Mouse (Mus musculus) forebrain, embryonic 11.5 days (tissue): ENCODE measurements around the gene Qsox1. TPM values are rescaled to one million over a fixed set of nuclear protein-coding genes. Genes with fewer than 3 reads are reported as not detected.

Source experiments
- ATAC-seq: fragments of 200-750 bp; cut with Nextera tagmentation; replicated peaks from 2 replicates; pipeline ENCODE4 v1.8.0; 2017; ENCODE audit warnings: moderate TSS enrichment; ENCODE audit not compliant: low FRiP score
- DNase-seq: peaks from one replicate; pipeline ENCODE4 v3.0.0-alpha.2; 2017; ENCODE audit warnings: low spot score
- H3K27ac ChIP-seq: fragments of 300-500 bp; sonication (generic); 2 replicates; pipeline ENCODE4 v1.5.1; 2014; ENCODE audit warnings: low read depth, low read length
- H3K27me3 ChIP-seq: fragments of 300-500 bp; sonication (generic); 2 replicates; pipeline ENCODE4 v1.6.1; 2014; ENCODE audit warnings: mild to moderate bottlenecking, low read length, mixed read lengths; ENCODE audit not compliant: control insufficient read depth, insufficient read depth
- H3K36me3 ChIP-seq: fragments of 300-500 bp; sonication (generic); 2 replicates; pipeline ENCODE4 v1.6.1; 2014; ENCODE audit warnings: mild to moderate bottlenecking, low read length, moderate library complexity, mixed read lengths; ENCODE audit not compliant: control insufficient read depth, insufficient read depth
- H3K4me1 ChIP-seq: fragments of 300-500 bp; sonication (generic); replicated peaks from 2 replicates; pipeline ENCODE4 v1.6.1; 2014; ENCODE audit warnings: low read length, mixed read lengths; ENCODE audit not compliant: control insufficient read depth, insufficient read depth
- H3K4me2 ChIP-seq: fragments of 300-500 bp; sonication (generic); 2 replicates; pipeline ENCODE4 v1.6.1; 2014; ENCODE audit warnings: low read depth, mild to moderate bottlenecking, low read length, moderate library complexity, mixed read lengths; ENCODE audit not compliant: severe bottlenecking
- H3K4me3 ChIP-seq: fragments of 300-500 bp; sonication (generic); 2 replicates; pipeline ENCODE4 v1.5.1; 2014; ENCODE audit warnings: low read depth, low read length
- H3K9ac ChIP-seq: fragments of 300-500 bp; sonication (generic); 2 replicates; pipeline ENCODE4 v1.6.1; 2014; ENCODE audit warnings: low read length
- H3K9me3 ChIP-seq: fragments of 300-500 bp; sonication (generic); 2 replicates; pipeline ENCODE4 v1.6.1; 2016; ENCODE audit warnings: low read length, mixed read lengths; ENCODE audit not compliant: control insufficient read depth
- WGBS: fragments of 180-500 bp; shearing (Covaris S2); extraction: QIAGEN DNeasy Blood & Tissue Kit; methylation state at CpG from one replicate; pipeline ENCODE4 v1.1.7; 2014; 5-methylcytosine and 5-hydroxymethylcytosine counted together
- polyA plus RNA-seq: library from polyadenylated mRNA; unstranded; fragments of >200 nt; fragmentation: Nextera tagmentation; extraction: Ambion mirVana; gene quantifications from 2 replicates; pipeline ENCODE4 v1.2.1, GENCODE M21; 2014

Gene Qsox1
- polyA plus RNA-seq, 1 experiment from 2014 or later: 8.4 TPM

GRCm38 (mm10) chr1:155742411-155743363 lies 70.0 kb downstream of the Qsox1 start:
- peak overlapping the region; percentile 96 for H3K4me2 ChIP-seq
- peaks cover 24% of the 10 kb centered on the region for H3K4me1 ChIP-seq
- 0% methylated on average over 74 of the region's 81 CpGs for WGBS
- H3K9me3 ChIP-seq: no peaks in the 10 kb centered on the region
- DNase-seq (peak; percentile 74), ATAC-seq (peak; percentile 57)
- peaks cover 88% of the 10 kb centered on the region for H3K27me3 ChIP-seq
- peak overlapping the region; percentile 39 for H3K9ac ChIP-seq
- peak overlapping the region; percentile 49 for H3K4me3 ChIP-seq
- no peak overlapping the region for H3K27ac ChIP-seq
- no peaks in the 10 kb centered on the region for H3K36me3 ChIP-seq

GRCm38 (mm10) chr1:155741988-155742387 lies 70.7 kb downstream of the Qsox1 start:
- Histone ChIP-seq H3K36me3 (no peaks in the 10 kb centered on the region), H3K27ac (no peak overlapping the region), H3K4me1 (peaks cover 24% of the 10 kb centered on the region), H3K9me3 (no peaks in the 10 kb centered on the region), H3K4me3 (peak overlapping the region; percentile 49), H3K4me2 (peak overlapping the region; percentile 96), H3K27me3 (peaks cover 88% of the 10 kb centered on the region), H3K9ac (peak overlapping the region; percentile 39)
- ATAC-seq: peak; percentile 77
- DNase-seq: peak; percentile 84
- WGBS: under 1% methylated on average over 26 of the region's 26 CpGs

DNA sequence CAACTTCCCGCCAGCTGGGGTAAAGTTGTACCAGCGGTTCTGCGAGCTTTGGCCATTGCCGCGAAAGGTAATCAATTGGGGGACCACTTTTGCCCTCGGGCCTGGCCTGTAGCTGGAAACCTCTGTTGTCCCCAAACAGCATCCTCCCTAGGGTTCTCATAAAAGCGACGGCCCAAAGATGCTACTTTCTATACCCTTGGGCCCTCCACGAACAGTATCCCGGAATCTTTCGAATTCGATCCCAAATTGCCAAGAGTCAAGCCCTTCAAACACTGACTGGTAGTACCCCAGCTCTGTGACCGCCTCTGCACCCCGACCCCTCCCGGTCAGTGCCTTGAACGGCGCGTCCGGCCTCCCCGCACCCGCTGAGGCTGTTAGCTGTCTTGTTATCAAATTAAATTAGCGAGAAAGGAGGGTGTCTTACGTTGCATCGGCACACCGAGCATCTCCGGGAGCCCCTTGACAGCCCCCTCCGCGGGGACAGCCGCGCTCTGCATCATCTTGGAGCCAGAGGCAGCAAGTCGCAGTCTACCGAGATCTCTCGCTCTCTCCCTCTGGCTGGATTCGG lies 71.2 kb downstream of the Qsox1 start:
- Histone ChIP-seq H3K36me3 (no peaks in the 10 kb centered on the region), H3K9ac (0 out of 2 replicates have a peak overlapping the region, but pooled peaks have one; percentile 6), H3K9me3 (no peaks in the 10 kb centered on the region), H3K4me3 (peak overlapping the region; percentile 49), H3K4me1 (peaks cover 24% of the 10 kb centered on the region), H3K4me2 (peak overlapping the region; percentile 96), H3K27me3 (peaks cover 89% of the 10 kb centered on the region), H3K27ac (no peak overlapping the region)
- WGBS: under 1% methylated on average over 34 of the region's 34 CpGs
- ATAC-seq: no peak; the same call in 1 of the 2 replicates
- peak; percentile 70 for DNase-seq

- Histone ChIP-seq H3K4me2 (peak overlapping the region; percentile 96), H3K4me1 (peaks cover 24% of the 10 kb centered on the region), H3K27me3 (peaks cover 89% of the 10 kb centered on the region), H3K9ac (no peak overlapping the region), H3K27ac (no peak overlapping the region), H3K36me3 (no peaks in the 10 kb centered on the region), H3K4me3 (peak overlapping the region; percentile 49), H3K9me3 (no peaks in the 10 kb centered on the region)
- ATAC-seq (peak; percentile 7; the same call in 1 of the 2 replicates), DNase-seq (peak; percentile 69)
- WGBS: under 1% methylated on average over 44 of the region's 44 CpGs
Observed at GRCm38 (mm10) chr1:155740622-155741377, 71.9 kb downstream of the Qsox1 start.

DNA sequence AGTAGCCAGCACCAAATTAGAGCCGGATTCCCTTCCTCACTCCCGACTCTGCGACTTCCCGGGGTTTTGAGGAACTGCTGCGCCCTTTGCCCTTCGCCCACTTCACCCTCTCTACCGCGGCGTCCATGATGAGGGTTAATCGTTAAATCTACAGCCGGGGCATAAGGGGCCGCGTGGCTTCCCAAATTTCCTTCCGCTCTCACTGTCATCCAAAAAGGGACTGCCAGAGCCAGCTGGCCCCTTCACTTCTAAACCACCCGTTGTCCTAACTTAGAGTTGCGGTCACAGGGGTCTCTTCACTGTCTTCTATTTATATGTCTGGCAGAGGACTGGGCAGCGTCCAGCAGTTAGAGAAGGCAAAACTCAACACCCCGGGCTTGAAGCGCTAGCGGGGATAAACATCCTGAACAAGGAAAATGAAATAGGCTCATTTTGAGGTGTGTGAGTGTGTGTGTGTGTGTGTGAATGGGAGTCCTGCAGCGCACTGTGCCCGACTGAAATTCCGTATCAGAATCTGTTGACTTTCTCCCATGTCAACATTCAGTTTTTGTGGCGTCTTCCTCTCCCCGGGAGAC lies 74.8 kb downstream of the Qsox1 start:
- ATAC-seq (no peak), DNase-seq (no peak)
- Histone ChIP-seq H3K27me3 (peaks cover 98% of the 10 kb centered on the region), H3K4me3 (no peak overlapping the region), H3K9ac (no peak overlapping the region), H3K9me3 (no peaks in the 10 kb centered on the region), H3K36me3 (no peaks in the 10 kb centered on the region), H3K4me1 (peaks cover 21% of the 10 kb centered on the region), H3K27ac (no peak overlapping the region), H3K4me2 (no peak overlapping the region)
- WGBS: under 1% methylated on average over 25 of the region's 25 CpGs

DNA sequence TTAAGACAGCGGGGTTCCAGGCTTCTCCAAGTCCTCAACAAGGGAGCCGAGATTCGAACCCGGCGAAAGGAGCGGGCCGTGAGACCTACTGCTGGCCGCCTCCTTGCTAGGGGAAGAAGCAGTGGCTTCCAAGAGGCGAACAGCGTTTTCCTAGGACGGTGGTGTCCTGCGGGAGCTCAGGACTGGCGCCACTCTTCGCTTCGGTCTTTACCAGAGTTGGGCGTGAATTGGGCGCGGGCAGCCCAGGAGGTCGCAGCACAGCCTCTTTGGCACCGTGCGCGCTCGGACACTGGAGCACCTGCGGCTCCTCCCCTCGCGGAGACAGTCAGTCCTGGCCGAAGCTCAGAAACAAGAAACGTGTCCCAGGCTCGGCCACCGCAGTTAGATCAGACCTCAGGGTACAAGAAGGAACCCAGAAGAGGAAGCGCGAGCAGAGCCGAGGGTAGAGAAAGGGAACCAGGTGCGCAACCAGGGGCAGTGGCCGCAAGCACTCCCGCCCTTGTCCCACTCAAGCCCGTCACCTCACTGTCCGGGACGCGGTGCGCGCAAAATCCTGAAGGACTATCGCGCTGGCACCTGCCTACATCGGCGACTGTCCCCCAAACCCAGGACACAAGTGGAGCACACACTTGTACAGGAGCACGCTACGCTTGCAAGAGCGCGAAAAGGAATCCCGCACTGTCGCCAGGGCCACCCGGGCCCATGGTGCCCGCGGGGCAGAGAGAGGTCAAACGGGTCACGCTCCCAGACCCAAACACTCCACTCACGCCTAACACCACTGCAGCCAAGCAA lies 75.5 kb downstream of the Qsox1 start:
- under 1% methylated on average over 58 of the region's 58 CpGs for WGBS
- no peak for DNase-seq
- H3K9ac ChIP-seq: no peak overlapping the region
- ATAC-seq: no peak
- H3K9me3 ChIP-seq: no peaks in the 10 kb centered on the region
- H3K27me3 ChIP-seq: peaks cover 98% of the 10 kb centered on the region
- H3K4me1 ChIP-seq: peaks cover 14% of the 10 kb centered on the region
- H3K36me3 ChIP-seq: no peaks in the 10 kb centered on the region
- no peak overlapping the region for H3K27ac ChIP-seq
- H3K4me2 ChIP-seq: no peak overlapping the region
- no peak overlapping the region for H3K4me3 ChIP-seq

DNA sequence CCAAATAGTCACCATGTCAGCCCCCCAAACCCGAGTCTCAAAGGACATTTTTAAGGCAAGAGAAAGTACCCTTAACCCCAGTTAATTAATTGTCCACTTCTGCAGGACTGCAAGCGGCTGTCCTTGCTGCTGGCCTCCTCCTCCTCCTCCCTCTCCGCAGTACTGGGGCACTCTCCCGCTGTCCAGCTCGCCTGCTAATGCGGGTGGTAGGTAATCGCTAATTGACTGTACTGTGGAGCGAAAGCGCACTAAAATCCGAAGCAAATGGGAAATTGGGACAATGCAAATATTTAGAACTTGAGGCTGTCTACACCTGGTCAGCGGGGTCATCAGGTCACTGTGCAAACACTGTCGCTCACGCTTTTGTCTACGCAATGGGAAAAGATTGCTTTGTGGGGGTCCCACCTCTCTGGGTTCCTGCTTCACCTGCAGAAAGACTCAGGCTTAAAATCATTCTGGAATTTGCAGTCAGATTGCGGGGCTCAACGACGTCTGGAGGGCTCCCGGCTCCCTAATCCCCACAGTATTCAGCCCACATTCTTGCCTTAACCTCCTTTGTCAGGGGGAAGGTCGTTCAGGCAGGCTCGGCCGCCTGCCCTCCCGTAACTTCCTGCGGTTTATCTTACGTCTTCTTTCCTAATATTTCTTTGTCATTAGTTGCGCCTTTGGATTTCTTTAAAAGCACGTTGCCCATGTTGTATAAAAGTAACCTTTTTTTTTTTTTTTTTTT lies 76.4 kb downstream of the Qsox1 start:
- no peak overlapping the region for H3K27ac ChIP-seq
- ATAC-seq (no peak), DNase-seq (no peak)
- H3K9ac ChIP-seq: no peak overlapping the region
- under 1% methylated on average over 26 of the region's 26 CpGs for WGBS
- H3K36me3 ChIP-seq: no peaks in the 10 kb centered on the region
- H3K27me3 ChIP-seq: peaks cover 98% of the 10 kb centered on the region
- no peak overlapping the region for H3K4me2 ChIP-seq
- H3K4me1 ChIP-seq: peaks cover 5% of the 10 kb centered on the region; the same call in 1 of the 2 replicates
- H3K9me3 ChIP-seq: no peaks in the 10 kb centered on the region
- no peak overlapping the region for H3K4me3 ChIP-seq
